Mouse (Mus musculus) left cerebral cortex, postnatal 14 days (tissue): Measurements from ENCODE around the gene Bcl9. TPM values are rescaled to one million over a fixed set of nuclear protein-coding genes. Genes with fewer than 3 reads are reported as not detected.

ENCODE experiments used
- DNase-seq, 2 experiments: peaks; one replicate each; pipeline ENCODE4 v3.0.0; 2021 to 2022; ENCODE audit warnings: low spot score in 2 of 2, mixed read lengths in 1 of 2
- intact Hi-C: fragments of 180-260 bp; cut with DNase I; formaldehyde crosslinking; loops from one replicate; pipeline ENCODE4 v1.15.1; 2025
- total RNA-seq, 2 experiments: library from RNA; stranded (reverse); gene quantifications; 2 replicates each; pipeline ENCODE4 v1.2.3; 2021

The Bcl9 gene
- total RNA-seq, 2 experiments from 2014 or later = 50.6 to 53.3 TPM

DNA sequence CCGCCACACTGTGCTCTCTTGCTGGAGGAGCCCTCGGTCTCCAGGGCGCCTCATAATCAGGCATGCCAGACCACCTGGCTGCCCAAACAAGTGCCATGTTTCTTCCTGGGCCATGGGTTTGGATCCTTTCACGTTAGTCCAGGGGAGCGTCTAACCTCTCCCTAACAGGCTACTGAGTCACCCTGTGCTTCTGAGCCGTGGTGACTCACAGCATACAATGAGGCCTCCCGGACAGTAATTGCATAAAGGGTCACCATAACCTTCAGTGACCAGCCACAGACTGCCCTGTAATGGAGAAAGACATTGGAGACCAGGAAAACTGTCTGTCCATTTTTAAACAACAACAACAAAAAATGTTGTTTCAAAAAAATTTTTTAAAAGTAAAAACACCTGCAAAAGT, 2.7 kb upstream of the Bcl9 start:
- no peak for DNase-seq
- intact Hi-C loops = no loop called here

DNA sequence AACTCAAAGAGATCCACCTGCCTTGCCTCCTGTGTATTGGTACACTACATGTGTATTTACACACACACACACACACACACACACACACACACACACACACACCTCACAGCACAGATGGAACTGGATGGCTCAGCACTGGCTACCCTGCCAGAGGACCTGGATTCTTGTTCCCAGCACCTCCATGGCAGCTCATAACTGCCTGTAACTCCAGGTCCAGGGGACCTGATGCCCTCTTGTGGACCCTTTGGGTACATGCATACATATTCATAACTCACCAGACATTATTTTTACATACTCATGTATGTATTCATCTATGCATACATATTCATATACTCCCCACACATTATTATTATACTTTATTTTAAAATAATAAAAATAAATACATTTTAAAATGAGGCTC, 2.2 kb upstream of the Bcl9 start:
- DNase-seq = no peak
- intact Hi-C loops = loop anchor here (5.0 kb wide), 1 partner anchor 37 kb away; no protein-coding TSS in a partner anchor

DNA sequence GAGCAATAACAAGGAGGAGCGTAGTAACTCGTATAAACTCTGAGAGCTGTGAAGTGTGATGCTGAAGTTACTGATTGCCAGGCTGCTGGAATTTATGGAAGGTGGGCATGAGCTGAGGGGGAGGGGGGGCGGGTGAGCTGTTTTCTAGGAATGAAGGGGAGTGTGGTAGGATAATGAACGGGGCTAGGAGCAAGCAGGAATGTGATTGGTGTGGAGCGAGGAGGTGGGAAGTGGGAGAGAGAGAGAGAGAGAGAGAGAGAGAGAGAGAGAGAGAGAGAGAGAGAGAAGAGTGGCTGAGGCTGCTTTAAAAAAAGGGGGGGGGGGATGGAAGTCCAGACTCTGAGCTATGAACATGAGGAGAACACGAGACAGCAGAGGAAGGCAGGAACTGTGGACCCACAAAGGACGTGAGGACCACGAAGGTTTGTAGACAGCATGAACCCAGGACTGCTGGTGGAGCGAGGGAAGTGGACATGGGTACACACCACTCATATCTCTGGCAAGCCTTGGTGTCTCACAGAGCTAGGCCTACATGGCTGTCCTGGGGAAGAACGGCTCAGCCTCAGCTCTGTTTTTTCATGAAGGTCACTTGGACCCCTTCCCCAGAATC, 1.2 kb upstream of the Bcl9 start:
- intact Hi-C loops = loop anchor here (5.0 kb wide), 1 partner anchor 38 kb away; no protein-coding TSS in a partner anchor
- no peak for DNase-seq

DNA sequence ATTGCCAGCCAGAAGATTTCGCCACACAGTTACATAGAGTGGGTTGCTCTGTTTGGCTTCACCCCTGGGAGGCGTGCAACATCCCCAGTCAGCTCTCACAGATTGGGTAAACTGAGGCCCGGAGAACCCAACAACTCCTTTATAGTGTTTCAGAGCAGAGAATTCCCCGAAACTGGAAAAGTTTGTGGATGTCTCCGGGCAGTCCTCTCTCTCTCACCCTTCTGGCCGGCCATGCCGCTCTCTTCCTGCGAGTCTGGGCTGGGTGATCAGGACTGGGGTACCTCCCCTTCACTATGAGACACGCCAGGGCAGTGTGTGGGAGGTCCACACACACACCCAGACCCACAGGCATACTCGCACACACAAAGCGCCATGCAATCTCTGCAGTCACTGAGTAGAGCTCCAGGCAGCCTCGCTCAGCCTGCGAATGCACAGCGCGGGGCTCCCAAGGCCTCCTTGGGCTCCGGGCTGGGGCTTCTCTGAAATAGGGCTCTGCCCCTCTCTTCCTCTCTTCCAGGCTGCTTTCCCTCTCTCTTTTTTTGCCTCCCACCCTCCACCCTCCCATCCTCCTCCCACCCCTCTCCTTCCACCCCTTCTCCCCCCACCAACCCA, 670 bp downstream of the Bcl9 start:
- intact Hi-C loops = loop anchor here (1.0 to 5.0 kb wide), 2 partner anchors 40 to 70 kb away; no protein-coding TSS in a partner anchor
- peak; percentile 47 to 50 for DNase-seq

DNA sequence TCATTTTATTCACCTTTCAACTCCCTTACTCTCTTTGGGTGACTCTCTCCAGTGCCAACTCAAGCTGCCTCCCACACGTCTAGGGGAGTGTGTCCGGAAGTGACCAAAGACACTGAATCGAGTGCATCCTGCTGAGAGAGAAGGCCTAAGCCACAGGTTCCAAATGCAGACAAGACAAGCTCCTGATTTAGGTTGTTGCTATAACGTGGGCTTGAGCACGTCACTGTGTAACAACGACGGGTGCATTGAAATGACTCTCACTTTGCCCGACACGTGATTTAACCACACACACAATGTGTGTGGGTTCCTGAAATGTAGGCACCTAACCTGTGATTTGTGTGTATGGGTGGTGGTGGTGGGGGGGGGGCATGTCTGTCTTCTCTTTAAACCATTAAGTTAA, 3.4 kb downstream of the Bcl9 start:
- DNase-seq = no peak
- intact Hi-C loops = no loop called here

DNA sequence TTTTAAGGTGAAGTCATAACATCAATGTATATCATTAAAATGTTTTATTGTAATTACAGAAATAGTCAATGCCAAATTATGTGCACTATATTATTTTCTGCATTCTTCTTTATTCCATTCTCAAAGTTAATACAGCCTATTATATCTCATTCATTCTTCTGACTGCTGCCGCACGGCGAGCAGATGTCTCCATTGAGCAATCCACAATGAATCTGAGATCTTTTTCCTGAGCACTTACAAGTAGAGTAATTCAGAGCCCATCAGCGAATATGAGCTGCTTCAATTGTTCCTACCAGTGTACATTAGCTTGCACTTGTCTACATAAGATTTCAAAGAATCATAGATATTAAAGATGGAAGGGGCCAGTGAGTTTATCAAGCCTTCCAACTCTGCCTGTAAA, 12.8 kb downstream of the Bcl9 start:
- intact Hi-C loops = no loop called here

DNA sequence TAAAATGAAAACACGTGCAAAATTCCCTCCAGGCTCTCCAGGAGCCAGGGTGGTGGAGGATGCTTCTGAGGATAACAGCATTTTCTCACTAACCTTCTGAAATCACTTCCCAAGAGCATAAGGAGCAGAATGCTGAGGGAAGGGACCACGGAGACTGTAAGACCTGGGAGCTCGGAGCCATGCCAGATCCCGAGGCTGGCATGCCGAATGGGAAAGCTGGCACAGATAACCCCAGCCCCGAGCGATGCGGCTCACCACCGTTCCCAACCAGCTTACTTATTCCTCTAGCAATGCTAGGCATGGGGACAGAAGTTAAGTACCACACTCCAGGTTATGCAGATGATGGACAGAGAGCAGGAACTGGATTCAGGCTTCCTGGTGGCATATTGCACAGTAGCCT, 13.7 kb downstream of the Bcl9 start:
- intact Hi-C loops = no loop called here
- DNase-seq = no peak

More for the DNA sequence above, 12.8 kb downstream of the Bcl9 start:
- DNase-seq = no peak

DNA sequence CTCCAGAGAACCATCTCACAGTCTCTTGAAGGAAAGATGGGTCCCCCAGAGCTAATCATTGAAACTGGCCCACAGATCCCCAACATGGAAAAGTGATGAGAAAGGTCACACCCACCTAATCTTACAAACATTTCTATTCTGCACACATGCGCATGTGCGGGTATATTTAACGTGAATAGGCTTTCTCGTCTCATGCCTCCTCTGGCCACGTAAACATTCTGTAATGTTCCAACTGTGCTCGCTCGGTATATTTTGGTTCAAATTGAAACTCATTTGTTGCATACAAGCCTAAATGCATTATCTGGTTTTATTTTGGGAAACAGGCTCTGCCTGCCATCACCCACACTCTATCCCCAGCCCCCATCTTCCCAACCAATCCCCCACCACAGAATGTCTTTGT, 16.3 kb downstream of the Bcl9 start:
- intact Hi-C loops = no loop called here
- DNase-seq = no peak

DNA sequence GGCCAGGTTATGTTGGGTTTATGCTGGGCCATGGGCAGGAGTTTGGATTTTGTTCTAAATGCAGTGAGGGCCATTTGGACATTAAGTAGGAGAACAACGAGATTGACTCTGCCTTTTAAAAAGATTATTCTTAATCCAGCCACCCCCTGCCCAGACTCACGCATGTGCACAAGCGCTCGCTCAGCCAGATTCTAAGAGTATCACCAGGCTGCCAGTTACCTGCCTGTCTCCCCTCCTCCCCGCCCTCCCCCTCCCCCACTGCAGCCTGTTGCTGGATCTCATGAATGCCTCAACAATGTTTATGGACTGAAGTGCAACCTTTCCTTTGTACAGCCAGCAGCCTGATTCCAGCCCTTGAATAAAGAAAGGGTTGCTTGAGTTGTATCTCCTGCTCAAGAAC, 22.0 kb downstream of the Bcl9 start:
- intact Hi-C loops = no loop called here
- no peak for DNase-seq

DNA sequence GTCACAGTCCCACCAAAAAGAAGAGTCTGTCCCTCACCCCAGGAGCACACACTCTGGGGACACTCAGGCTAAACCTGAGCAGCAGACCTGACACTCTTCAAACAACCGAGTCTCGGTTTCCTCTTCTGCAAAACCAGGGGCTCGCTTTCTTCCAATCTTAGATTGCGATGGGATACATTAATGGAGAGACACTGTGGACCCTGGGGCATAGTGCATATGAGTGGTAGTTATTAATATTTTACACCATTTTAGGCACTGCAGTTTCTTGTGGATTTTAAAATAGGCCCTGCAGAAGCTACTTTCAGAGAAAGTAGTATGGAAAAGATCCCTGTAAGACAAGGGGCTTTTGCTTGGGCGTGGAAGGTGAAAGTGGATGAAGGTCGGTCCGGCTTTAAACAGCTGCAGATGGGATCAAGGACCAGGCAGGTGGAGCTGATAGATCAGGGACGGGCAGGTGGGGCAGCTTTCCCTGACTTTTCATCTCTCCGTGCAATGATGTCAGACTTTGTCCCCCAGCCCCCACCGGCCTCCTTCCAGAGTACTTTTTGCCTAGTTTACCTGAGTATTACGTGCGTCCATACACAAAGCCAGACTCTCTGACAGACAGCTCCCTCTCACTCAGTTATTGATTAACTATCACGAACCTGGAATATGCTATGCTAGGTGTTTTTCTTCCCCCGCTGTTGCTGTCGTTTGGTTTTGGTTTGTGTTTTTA, 23.0 kb downstream of the Bcl9 start:
- intact Hi-C loops = no loop called here
- DNase-seq = no peak

DNA sequence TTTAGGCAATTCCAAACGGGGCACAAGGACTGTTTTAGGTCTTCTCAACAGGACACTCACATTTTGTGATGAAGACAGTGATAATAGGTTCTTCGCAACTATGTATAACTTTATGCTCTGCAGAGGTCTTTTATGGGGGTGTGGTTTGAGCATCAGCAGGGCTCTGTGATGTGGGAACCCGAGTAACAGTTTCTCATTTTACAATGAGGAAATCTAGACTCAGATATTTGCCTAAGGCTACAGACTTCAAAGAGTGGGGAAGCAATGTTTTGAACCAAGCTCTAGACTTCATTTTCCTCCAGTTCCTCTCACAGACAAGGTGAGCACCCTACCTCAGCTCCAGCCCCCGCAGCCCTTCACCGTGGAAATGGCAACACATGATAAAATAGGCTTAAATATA, 23.8 kb downstream of the Bcl9 start:
- DNase-seq = no peak
- intact Hi-C loops = no loop called here

DNA sequence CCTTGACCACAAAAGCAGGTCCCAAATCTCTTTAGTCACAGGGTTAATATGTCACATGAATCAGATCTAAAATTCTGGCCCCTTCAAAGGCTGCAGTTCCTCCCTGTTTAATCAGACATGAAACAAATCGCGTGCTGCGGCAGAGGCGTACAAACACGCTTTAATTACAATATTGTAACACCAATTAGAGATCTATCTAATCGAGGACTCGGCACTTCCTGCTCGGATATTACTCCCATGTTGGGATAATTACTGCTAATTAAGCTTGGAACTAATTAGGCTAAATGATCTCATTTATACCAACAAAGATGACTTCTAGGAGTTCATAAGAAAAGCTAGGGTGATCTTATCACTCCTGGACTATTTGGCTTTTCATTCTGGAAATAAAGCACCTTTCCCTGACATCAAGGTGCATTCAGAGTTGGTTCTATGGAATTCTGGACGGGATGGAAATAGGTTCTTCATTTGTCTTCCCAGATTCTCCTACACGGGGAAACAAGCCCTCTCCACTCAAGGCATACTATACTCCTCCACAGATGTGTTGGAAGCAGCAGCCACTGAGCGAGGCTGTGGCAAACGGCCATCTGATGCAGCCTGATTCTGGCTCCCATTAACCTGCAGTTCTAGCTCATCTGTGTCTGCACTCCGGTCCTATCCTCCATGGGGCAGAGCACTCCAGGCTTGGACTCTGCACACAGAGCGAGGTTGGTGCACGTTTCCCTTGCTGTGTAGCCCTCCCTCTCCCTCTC, 31.9 kb downstream of the Bcl9 start:
- intact Hi-C loops = no loop called here

DNA sequence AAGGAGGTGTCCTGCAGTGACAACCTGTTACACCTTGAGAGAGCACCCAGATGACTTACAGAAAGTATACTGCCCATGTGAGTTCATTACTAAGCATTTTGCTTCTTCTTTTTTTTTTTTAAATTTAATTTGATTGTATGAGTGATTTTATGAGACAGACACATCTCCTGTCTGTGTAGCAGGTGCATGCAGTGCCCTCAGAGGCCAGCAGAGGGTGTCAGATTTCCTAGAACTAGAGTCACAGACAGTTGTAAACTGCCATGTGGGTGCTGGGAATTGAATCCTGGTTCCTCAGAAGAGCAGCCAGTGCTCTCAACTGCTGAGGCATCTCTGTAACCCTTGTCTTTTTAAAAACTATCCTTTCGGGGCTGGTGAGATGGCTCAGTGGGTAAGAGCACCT, 35.5 kb downstream of the Bcl9 start:
- no peak for DNase-seq
- intact Hi-C loops = no loop called here

More for the DNA sequence above, 31.9 kb downstream of the Bcl9 start:
- no peak for DNase-seq

DNA sequence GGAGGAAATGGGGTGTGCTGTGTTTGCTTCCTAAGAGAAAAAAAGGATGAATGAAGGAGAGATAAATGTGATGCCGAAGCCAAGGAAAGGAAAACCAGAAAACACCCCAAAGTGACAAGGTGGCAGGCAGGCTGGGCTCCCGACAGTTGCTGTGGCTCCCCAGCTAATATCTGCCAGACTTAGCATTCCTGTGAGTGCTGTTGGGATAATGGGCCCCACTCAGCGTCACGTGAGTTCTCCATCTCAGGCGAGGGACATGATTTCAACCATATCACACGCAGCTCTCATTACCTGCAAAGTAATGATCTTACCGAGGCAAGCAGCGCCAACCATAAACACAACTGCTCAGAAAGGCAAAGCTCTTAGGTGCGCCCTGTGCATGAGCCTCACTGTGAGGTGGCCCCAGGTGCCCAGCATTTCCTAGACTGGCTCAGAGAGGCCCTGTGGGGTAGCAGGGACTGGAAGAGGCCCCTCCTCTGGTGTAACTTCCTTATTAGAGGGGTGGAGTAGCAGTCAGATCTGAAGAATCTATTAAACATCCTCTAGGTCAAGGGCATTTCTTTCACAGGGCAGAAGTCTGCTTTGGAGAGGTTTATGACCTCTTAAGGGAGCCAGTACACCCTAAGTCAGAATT, 41.9 kb downstream of the Bcl9 start:
- intact Hi-C loops = no loop called here
- no peak for DNase-seq

DNA sequence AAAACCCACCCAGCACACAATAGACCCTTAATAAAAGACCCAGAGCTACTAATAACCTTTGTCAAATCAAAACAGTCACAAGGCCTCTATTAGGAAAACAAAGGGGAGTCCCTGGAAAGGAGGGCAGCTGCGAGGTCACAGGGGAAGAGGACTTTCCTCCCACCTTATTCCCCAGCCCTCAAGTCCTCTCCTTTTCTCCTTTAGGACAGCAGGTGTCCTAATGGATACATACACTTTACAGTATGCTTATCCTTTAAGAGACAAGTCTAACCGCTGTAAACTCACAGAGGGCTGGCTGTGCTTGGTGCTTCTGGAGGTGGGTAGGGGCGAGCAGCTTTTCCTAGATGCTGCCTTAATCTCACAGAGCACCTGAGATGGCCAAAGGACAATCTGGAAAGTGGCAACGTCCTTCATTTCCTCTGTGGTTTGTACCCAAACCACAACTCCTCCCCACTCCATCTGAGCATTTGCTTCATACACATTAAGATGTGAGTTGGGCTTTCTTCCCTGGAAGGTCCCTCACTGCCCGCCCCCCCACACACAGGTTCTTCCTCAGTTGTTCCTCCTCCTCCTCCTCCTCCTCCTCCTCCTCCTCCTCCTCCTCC, 42.8 kb downstream of the Bcl9 start:
- intact Hi-C loops = no loop called here
- no peak for DNase-seq

DNA sequence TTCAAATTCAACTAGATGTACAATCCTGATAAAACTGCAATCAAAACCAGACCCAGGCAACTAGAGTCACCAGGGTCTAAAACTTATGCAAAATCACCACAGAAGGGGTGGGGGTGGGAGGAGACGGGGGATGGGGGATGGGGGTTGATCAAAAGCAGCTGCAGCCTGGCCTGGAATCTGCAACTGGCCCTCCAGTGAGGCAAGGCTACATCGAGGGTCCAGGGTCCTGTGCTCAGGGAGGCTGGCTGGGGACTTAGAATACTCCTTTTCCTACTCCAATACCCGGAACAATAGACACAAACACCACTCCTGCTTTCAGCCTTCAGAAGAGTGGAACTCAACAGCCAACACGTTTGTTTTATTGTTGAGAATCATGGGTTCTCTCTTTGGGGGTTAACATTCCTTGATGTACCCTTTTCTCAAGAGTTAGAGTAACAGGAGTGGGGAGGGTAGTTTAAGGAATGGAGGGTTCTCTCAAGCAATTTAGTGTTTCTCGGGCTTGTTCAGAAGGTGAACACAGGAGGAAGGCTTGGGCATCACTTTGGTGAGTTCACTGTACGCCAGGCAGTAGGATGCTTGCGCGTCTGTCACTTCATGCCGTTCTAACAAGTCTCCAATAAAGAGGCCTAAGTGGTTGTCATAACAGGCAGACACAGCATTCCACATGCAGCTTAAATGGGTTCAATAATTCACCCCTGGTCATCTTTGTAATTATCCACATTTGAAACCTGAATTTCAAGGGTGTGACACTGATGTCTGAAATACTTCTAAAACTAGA, 43.7 kb downstream of the Bcl9 start:
- intact Hi-C loops = no loop called here

DNA sequence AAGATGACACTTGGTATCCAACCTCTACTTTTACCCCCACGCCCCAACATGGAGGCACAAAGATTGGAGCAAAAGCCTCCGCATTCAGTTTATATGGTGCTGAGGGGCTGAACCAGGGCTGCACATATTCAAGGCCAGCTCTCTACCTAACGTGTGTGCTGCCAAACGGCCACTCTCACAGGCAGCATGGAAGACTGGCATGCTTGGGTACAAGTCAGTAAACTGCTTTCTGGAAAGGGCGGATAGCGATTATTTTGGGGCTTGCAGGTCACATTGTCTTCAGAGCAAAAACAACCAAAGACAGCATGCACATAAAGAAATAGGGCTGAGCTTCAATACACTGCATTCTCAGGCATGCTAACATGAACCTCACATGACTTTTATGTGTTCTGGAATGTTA, 44.8 kb downstream of the Bcl9 start:
- intact Hi-C loops = no loop called here
- DNase-seq = no peak

More for the DNA sequence above, 43.7 kb downstream of the Bcl9 start:
- no peak for DNase-seq

DNA sequence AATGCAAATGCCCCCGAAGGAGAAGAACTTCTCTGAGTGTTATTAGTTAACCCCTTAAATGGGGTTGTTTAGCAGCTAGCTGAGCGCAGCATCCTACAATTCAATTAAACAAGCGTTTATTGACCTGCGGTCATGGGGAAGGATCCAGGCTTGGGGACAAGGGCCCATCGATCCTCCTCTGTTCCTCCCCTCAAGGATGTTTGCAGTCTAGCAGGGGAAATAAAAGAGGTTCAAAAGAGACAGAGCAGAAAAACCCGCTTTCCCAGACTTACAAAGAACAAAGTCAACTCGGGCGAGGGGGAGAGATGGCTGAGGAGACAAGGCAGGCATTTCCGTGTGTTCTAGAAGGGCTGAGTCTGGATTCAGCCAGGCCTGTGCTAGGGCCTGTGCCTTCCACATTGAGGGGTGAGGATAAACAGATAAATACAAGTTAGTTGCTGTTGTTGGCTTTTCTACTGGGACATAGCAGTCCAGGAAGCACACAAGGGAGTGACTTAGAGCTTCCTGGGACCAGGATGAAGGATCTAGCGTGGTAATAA, 55.0 kb downstream of the Bcl9 start:
- intact Hi-C loops = no loop called here
- DNase-seq = no peak
